Mouse (Mus musculus) brain, embryonic 14.5 days (tissue): ENCODE measurements around the gene Lins1.

Source experiments
- CTCF ChIP-seq: fragments of 200-500 bp; IDR thresholded peaks from 2 replicates; pipeline ENCODE4 v1.5.1; 2012; ENCODE audit warnings: inconsistent platforms, mild to moderate bottlenecking, moderate library complexity, borderline replicate concordance; ENCODE audit not compliant: insufficient read depth, insufficient read length; ENCODE audit errors: extremely low read depth
- POLR2A ChIP-seq: fragments of 200-500 bp; IDR thresholded peaks from 2 replicates; pipeline ENCODE4 v1.6.1; 2012; ENCODE audit warnings: mild to moderate bottlenecking, inconsistent platforms, borderline replicate concordance; ENCODE audit not compliant: poor library complexity, insufficient read depth, insufficient read length, severe bottlenecking; ENCODE audit errors: extremely low read depth

DNA sequence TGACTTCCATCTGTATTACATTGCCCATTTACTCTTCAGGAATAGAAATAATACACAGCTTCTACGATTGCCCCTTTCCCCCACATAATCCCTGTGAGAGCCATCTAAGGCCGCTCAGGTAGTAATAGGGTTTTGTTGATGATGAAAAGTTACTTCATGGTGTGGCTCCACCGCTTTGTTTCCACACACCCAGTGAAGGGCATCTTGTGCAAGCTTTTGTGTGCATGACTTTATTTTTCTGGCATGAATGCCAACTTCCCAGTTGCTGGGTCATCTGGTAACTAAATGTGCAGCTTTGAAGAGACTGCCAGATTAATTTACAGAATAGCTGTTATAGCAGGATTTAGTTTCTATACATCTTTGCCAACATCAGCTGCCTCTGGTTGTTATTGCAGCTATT, 14.9 kb downstream of the Lins1 start:
- TF ChIP-seq CTCF (no peak), POLR2A (no peak)
